Mouse (Mus musculus) lung, postnatal 0 days (tissue): ENCODE data around the gene Zmynd8. TPM values are rescaled to one million over a fixed set of nuclear protein-coding genes. Genes with fewer than 3 reads are reported as not detected.
A peak's percentile ranks its signal among the peaks of the same experiment; 100 is the strongest.

Experiments used
- ATAC-seq: fragments of 200-750 bp; cut with Nextera tagmentation; 2 replicates; pipeline ENCODE4 v1.8.0; 2017; ENCODE audit warnings: moderate library complexity
- DNase-seq: peaks from one replicate; pipeline ENCODE4 v3.0.0-alpha.2; 2016; ENCODE audit warnings: low spot score
- H3K27ac ChIP-seq: fragments of 300-500 bp; sonication (generic); 2 replicates; pipeline ENCODE4 v1.5.1; 2014; ENCODE audit warnings: antibody characterized with exemption, mild to moderate bottlenecking, low read length, mixed read lengths
- H3K27me3 ChIP-seq: fragments of 300-500 bp; sonication (generic); replicated peaks from 2 replicates; pipeline ENCODE4 v1.6.1; 2014; ENCODE audit warnings: low read length, mixed read lengths; ENCODE audit not compliant: insufficient read depth
- H3K36me3 ChIP-seq: fragments of 300-500 bp; sonication (generic); 2 replicates; pipeline ENCODE4 v1.6.1; 2014; ENCODE audit warnings: low read length, mixed read lengths; ENCODE audit not compliant: insufficient read depth
- H3K4me1 ChIP-seq: fragments of 300-500 bp; sonication (generic); 2 replicates; pipeline ENCODE4 v1.6.1; 2014; ENCODE audit warnings: antibody characterized with exemption, low read depth, low read length, mixed read lengths; ENCODE audit not compliant: insufficient read depth
- H3K4me2 ChIP-seq: fragments of 300-500 bp; sonication (generic); replicated peaks from 2 replicates; pipeline ENCODE4 v1.6.1; 2014; ENCODE audit warnings: low read depth, mild to moderate bottlenecking, low read length, moderate library complexity, mixed read lengths
- H3K4me3 ChIP-seq: fragments of 300-500 bp; sonication (generic); 2 replicates; pipeline ENCODE4 v1.5.1; 2014; ENCODE audit warnings: low read depth, low read length
- H3K9ac ChIP-seq: fragments of 300-500 bp; sonication (generic); replicated peaks from 2 replicates; pipeline ENCODE4 v1.6.1; 2014; ENCODE audit warnings: low read depth, mild to moderate bottlenecking
- H3K9me3 ChIP-seq: fragments of 300-500 bp; sonication (generic); 2 replicates; pipeline ENCODE4 v1.6.1; 2016; ENCODE audit warnings: low read length, mixed read lengths
- CTCF ChIP-seq: IDR thresholded peaks from 2 replicates; pipeline ENCODE4 v1.5.1; 2016; ENCODE audit warnings: antibody characterized with exemption, mild to moderate bottlenecking
- EP300 ChIP-seq: IDR thresholded peaks from 2 replicates; pipeline ENCODE4 v1.6.1; 2016; ENCODE audit warnings: antibody characterized with exemption, mild to moderate bottlenecking, control low read depth
- WGBS: fragments of 180-500 bp; shearing (Covaris S2); extraction: QIAGEN DNeasy Blood & Tissue Kit; methylation state at CpG from one replicate; pipeline ENCODE4 v1.1.7; 2014; 5-methylcytosine and 5-hydroxymethylcytosine counted together
- polyA plus RNA-seq: library from polyadenylated mRNA; unstranded; fragments of >200 nt; fragmentation: Nextera tagmentation; extraction: Ambion mirVana; gene quantifications from 2 replicates; pipeline ENCODE4 v1.2.1, GENCODE M21; 2015

Zmynd8 gene
- polyA plus RNA-seq, 1 experiment from 2014 or later: 32.1 TPM

- Histone ChIP-seq H3K4me3 (no peak overlapping the region), H3K27ac (no peak overlapping the region), H3K4me2 (no peak overlapping the region), H3K9ac (no peak overlapping the region), H3K36me3 (peaks cover 25% of the 10 kb centered on the region), H3K9me3 (no peaks in the 10 kb centered on the region), H3K4me1 (no peaks in the 10 kb centered on the region), H3K27me3 (no peaks in the 10 kb centered on the region)
- no peak for TF ChIP-seq EP300
- no peak for TF ChIP-seq CTCF
- peak; percentile 65 for ATAC-seq
- 34% methylated on average over 11 of the region's 11 CpGs for WGBS
- peak; percentile 79 for DNase-seq
Measured at GRCm38 (mm10) chr2:165788005-165788404, 110.8 kb downstream of the Zmynd8 start.

GRCm38 (mm10) chr2:165786467-165786866, 112.3 kb downstream of the Zmynd8 start:
- Histone ChIP-seq H3K9ac (no peak overlapping the region), H3K4me1 (no peaks in the 10 kb centered on the region), H3K4me3 (no peak overlapping the region), H3K9me3 (no peaks in the 10 kb centered on the region), H3K27me3 (no peaks in the 10 kb centered on the region), H3K4me2 (no peak overlapping the region), H3K27ac (no peak overlapping the region), H3K36me3 (peaks cover 24% of the 10 kb centered on the region)
- WGBS: 71% methylated on average over 1 of the region's 1 CpGs
- DNase-seq (peak; percentile 28), ATAC-seq (no peak)
- TF ChIP-seq EP300 (no peak), CTCF (peak; percentile 47)

- H3K9ac ChIP-seq: no peak overlapping the region
- no peaks in the 10 kb centered on the region for H3K9me3 ChIP-seq
- H3K36me3 ChIP-seq: peaks cover 14% of the 10 kb centered on the region
- H3K4me2 ChIP-seq: no peak overlapping the region
- no peak for TF ChIP-seq EP300
- H3K27me3 ChIP-seq: no peaks in the 10 kb centered on the region
- ATAC-seq (no peak), DNase-seq (no peak)
- H3K27ac ChIP-seq: no peak overlapping the region
- H3K4me3 ChIP-seq: no peak overlapping the region
- 85% methylated on average over 20 of the region's 20 CpGs for WGBS
- H3K4me1 ChIP-seq: no peaks in the 10 kb centered on the region
Measured at GRCm38 (mm10) chr2:165785312-165786036, 113.3 kb downstream of the Zmynd8 start.

GRCm38 (mm10) chr2:165782324-165782723, 116.5 kb downstream of the Zmynd8 start:
- peak; percentile 62 for ATAC-seq
- peaks cover 14% of the 10 kb centered on the region; the same call in 1 of the 2 replicates for H3K36me3 ChIP-seq
- no peak overlapping the region for H3K4me2 ChIP-seq
- no peak overlapping the region for H3K4me3 ChIP-seq
- H3K9me3 ChIP-seq: no peaks in the 10 kb centered on the region
- TF ChIP-seq EP300 (no peak), CTCF (peak; percentile 100)
- peak; percentile 79 for DNase-seq
- H3K27me3 ChIP-seq: no peaks in the 10 kb centered on the region
- no peak overlapping the region for H3K9ac ChIP-seq
- no peaks in the 10 kb centered on the region for H3K4me1 ChIP-seq
- no peak overlapping the region for H3K27ac ChIP-seq
- 32% methylated on average over 5 of the region's 5 CpGs for WGBS

GRCm38 (mm10) chr2:165778927-165779326, 119.9 kb downstream of the Zmynd8 start:
- H3K27me3 ChIP-seq: no peaks in the 10 kb centered on the region
- no peak overlapping the region for H3K27ac ChIP-seq
- DNase-seq: peak; percentile 89
- no peak overlapping the region for H3K9ac ChIP-seq
- peak; percentile 59 for ATAC-seq
- no peak for TF ChIP-seq EP300
- TF ChIP-seq CTCF: peak; percentile 95
- no peak overlapping the region for H3K4me2 ChIP-seq
- no peaks in the 10 kb centered on the region for H3K36me3 ChIP-seq
- 23% methylated on average over 6 of the region's 6 CpGs for WGBS
- H3K9me3 ChIP-seq: no peaks in the 10 kb centered on the region
- no peaks in the 10 kb centered on the region for H3K4me1 ChIP-seq
- H3K4me3 ChIP-seq: no peak overlapping the region

GRCm38 (mm10) chr2:165769375-165769948, 129.4 kb downstream of the Zmynd8 start:
- no peak overlapping the region for H3K4me3 ChIP-seq
- H3K27me3 ChIP-seq: no peaks in the 10 kb centered on the region
- no peak overlapping the region for H3K9ac ChIP-seq
- DNase-seq (no peak), ATAC-seq (no peak)
- H3K36me3 ChIP-seq: no peaks in the 10 kb centered on the region
- no peak for TF ChIP-seq CTCF
- no peak for TF ChIP-seq EP300
- no peak overlapping the region for H3K27ac ChIP-seq
- no peak overlapping the region for H3K4me2 ChIP-seq
- 57% methylated on average over 9 of the region's 10 CpGs for WGBS
- no peaks in the 10 kb centered on the region for H3K9me3 ChIP-seq
- no peaks in the 10 kb centered on the region for H3K4me1 ChIP-seq
